Mouse (Mus musculus): ENCODE data around the gene Smarcd3. TPM values are rescaled to one million over a fixed set of nuclear protein-coding genes. Genes with fewer than 3 reads are reported as not detected.

Smarcd3 gene
- polyA plus RNA-seq, 1 experiment from 2014 or later: 41.1 TPM

DNA sequence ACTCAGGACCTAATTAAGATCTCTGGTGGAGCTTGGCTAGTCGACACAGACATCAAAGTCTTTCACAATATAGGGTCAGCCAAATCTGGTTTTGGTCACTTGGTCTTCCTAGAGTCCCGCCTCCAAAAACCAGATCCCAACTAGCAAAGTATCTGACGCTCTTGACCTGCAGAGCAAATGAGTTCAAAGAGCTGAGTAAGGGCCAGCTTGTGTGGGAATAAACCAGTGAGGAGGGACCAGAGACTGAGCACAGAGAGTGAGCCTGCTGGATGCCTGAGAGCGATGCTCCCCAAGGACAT, 560 bp upstream of the Smarcd3 start:
- H3K9ac ChIP-seq (ENCODE audit: low read depth, low read length): no peak overlapping the region
- 30% methylated on average over 4 of the region's 4 CpGs for WGBS
- H3K4me2 ChIP-seq (replicated peaks; ENCODE audit: low read depth, low read length): peak overlapping the region; percentile 61
- no peaks in the 10 kb centered on the region for H3K9me3 ChIP-seq (ENCODE audit: control insufficient read depth, low read length)
- H3K27me3 ChIP-seq (ENCODE audit: control insufficient read depth, insufficient read depth, low read length): no peaks in the 10 kb centered on the region
- peak overlapping the region; percentile 41; the same call in 1 of the 2 replicates for H3K4me3 ChIP-seq (ENCODE audit: low read length)
- H3K4me1 ChIP-seq (ENCODE audit: control insufficient read depth, insufficient read depth, low read length): peaks cover 8% of the 10 kb centered on the region
- no peaks in the 10 kb centered on the region for H3K36me3 ChIP-seq (ENCODE audit: control insufficient read depth, insufficient read depth, low read length)
- peak; percentile 28; the same call in 1 of the 2 replicates for ATAC-seq (ENCODE audit: low FRiP score, low TSS enrichment)
- H3K27ac ChIP-seq (ENCODE audit: low read depth, low read length): no peak overlapping the region

DNA sequence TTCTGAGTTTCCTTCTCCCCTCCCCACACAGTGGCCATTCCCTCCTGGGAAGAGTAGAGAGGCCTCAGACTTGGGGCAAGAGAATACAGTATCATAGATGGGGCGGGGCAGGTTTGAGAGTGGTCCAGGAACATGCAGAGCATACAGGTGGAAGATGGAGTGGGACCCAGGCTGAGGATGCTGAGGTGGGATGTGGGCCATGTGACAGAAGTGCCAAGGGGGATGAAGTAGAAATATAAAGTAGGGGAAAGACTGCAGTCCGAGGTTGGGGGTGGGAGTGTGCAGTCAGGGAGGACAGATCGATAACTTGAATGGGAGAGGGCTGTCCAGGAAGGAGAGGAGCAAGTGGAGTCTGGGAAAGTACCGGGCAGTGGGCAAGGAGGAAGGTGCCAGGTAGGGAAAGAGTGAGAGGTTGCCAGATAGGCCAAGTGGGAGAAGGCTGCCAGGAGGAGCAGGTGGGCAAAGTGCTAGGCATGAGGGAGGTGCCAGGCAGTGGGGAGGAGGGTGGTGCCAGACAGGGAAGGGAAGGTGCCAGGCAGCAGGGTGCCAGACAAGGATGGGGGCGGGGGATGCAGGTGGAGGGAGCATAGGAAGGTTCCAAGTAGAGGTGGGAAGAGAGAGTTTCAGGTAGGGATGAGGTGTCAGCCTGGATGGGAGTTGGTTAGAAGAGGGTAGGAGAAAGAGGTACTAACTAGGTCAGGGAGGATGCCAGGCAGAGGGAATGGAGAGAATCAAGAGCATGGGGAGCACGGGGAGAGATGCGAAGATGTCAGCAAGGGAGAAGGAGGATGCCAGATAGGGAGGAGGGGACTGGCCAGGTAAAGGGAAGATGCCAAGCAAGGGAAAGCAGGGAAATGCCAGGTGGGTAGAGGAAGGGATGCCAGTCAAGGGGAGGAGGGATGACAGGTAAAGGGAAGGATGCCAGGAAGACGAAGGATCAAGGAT, 898 bp downstream of the Smarcd3 start:
- Histone ChIP-seq H3K4me1 (ENCODE audit: control insufficient read depth, insufficient read depth, low read length) (peaks cover 8% of the 10 kb centered on the region), H3K4me2 (replicated peaks; ENCODE audit: low read depth, low read length) (peak overlapping the region; percentile 61), H3K9me3 (ENCODE audit: control insufficient read depth, low read length) (no peaks in the 10 kb centered on the region), H3K36me3 (ENCODE audit: control insufficient read depth, insufficient read depth, low read length) (no peaks in the 10 kb centered on the region), H3K27ac (ENCODE audit: low read depth, low read length) (no peak overlapping the region), H3K9ac (ENCODE audit: low read depth, low read length) (no peak overlapping the region), H3K27me3 (ENCODE audit: control insufficient read depth, insufficient read depth, low read length) (no peaks in the 10 kb centered on the region), H3K4me3 (ENCODE audit: low read length) (peak overlapping the region; percentile 41)
- no peak for ATAC-seq (ENCODE audit: low FRiP score, low TSS enrichment)
- 43% methylated on average over 8 of the region's 8 CpGs for WGBS

GRCm38 (mm10) chr5:24622386-24623040, 1.7 kb downstream of the Smarcd3 start:
- Histone ChIP-seq H3K9ac (ENCODE audit: low read depth, low read length) (no peak overlapping the region), H3K4me3 (ENCODE audit: low read length) (no peak overlapping the region), H3K27ac (ENCODE audit: low read depth, low read length) (no peak overlapping the region), H3K36me3 (ENCODE audit: control insufficient read depth, insufficient read depth, low read length) (no peaks in the 10 kb centered on the region), H3K4me2 (replicated peaks; ENCODE audit: low read depth, low read length) (no peak overlapping the region), H3K9me3 (ENCODE audit: control insufficient read depth, low read length) (no peaks in the 10 kb centered on the region), H3K27me3 (ENCODE audit: control insufficient read depth, insufficient read depth, low read length) (no peaks in the 10 kb centered on the region), H3K4me1 (ENCODE audit: control insufficient read depth, insufficient read depth, low read length) (peaks cover 8% of the 10 kb centered on the region)
- WGBS: 74% methylated on average over 7 of the region's 7 CpGs
- ATAC-seq (ENCODE audit: low FRiP score, low TSS enrichment): no peak

- Histone ChIP-seq H3K9ac (ENCODE audit: low read depth, low read length) (no peak overlapping the region), H3K27ac (ENCODE audit: low read depth, low read length) (no peak overlapping the region), H3K4me2 (replicated peaks; ENCODE audit: low read depth, low read length) (no peak overlapping the region), H3K4me1 (ENCODE audit: control insufficient read depth, insufficient read depth, low read length) (peaks cover 8% of the 10 kb centered on the region), H3K27me3 (ENCODE audit: control insufficient read depth, insufficient read depth, low read length) (no peaks in the 10 kb centered on the region), H3K36me3 (ENCODE audit: control insufficient read depth, insufficient read depth, low read length) (no peaks in the 10 kb centered on the region), H3K9me3 (ENCODE audit: control insufficient read depth, low read length) (no peaks in the 10 kb centered on the region), H3K4me3 (ENCODE audit: low read length) (no peak overlapping the region)
- ATAC-seq (ENCODE audit: low FRiP score, low TSS enrichment): no peak
- 65% methylated on average over 8 of the region's 8 CpGs for WGBS
These were observed 3.6 kb downstream of the Smarcd3 start for GRCm38 (mm10) chr5:24620626-24621025.

GRCm38 (mm10) chr5:24620116-24620515, 4.1 kb downstream of the Smarcd3 start:
- Histone ChIP-seq H3K27ac (ENCODE audit: low read depth, low read length) (no peak overlapping the region), H3K36me3 (ENCODE audit: control insufficient read depth, insufficient read depth, low read length) (no peaks in the 10 kb centered on the region), H3K9ac (ENCODE audit: low read depth, low read length) (no peak overlapping the region), H3K9me3 (ENCODE audit: control insufficient read depth, low read length) (no peaks in the 10 kb centered on the region), H3K27me3 (ENCODE audit: control insufficient read depth, insufficient read depth, low read length) (no peaks in the 10 kb centered on the region), H3K4me1 (ENCODE audit: control insufficient read depth, insufficient read depth, low read length) (peaks cover 8% of the 10 kb centered on the region), H3K4me2 (replicated peaks; ENCODE audit: low read depth, low read length) (no peak overlapping the region), H3K4me3 (ENCODE audit: low read length) (no peak overlapping the region)
- WGBS: 64% methylated on average over 8 of the region's 8 CpGs
- ATAC-seq (ENCODE audit: low FRiP score, low TSS enrichment): no peak

DNA sequence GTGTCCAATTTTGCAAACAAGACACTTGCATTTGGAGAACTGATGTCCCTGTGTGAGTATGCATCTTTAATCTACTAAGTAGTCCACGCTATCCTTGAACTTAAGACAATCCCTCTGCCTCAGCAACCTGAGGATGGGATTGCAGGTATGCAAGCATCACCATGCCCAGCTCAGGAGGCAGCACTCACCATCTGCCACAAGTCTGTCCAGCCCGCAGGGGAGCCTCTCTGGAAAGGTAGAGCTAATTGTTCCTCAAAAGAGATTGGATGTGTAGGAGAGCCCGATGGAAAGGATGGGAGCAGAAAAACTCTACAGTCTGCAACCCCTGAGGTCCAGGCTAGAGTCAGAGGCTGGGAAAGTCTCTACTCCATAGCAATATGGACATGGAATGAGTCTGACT, 5.3 kb downstream of the Smarcd3 start:
- no peaks in the 10 kb centered on the region; the same call in none of the 2 replicates for H3K4me1 ChIP-seq (ENCODE audit: control insufficient read depth, insufficient read depth, low read length)
- H3K9ac ChIP-seq (ENCODE audit: low read depth, low read length): no peak overlapping the region
- ATAC-seq (ENCODE audit: low FRiP score, low TSS enrichment): no peak
- no peaks in the 10 kb centered on the region for H3K27me3 ChIP-seq (ENCODE audit: control insufficient read depth, insufficient read depth, low read length)
- no peaks in the 10 kb centered on the region for H3K36me3 ChIP-seq (ENCODE audit: control insufficient read depth, insufficient read depth, low read length)
- no peak overlapping the region for H3K4me2 ChIP-seq (replicated peaks; ENCODE audit: low read depth, low read length)
- no peaks in the 10 kb centered on the region for H3K9me3 ChIP-seq (ENCODE audit: control insufficient read depth, low read length)
- 87% methylated on average over 3 of the region's 3 CpGs for WGBS
- H3K27ac ChIP-seq (ENCODE audit: low read depth, low read length): no peak overlapping the region
- H3K4me3 ChIP-seq (ENCODE audit: low read length): no peak overlapping the region

DNA sequence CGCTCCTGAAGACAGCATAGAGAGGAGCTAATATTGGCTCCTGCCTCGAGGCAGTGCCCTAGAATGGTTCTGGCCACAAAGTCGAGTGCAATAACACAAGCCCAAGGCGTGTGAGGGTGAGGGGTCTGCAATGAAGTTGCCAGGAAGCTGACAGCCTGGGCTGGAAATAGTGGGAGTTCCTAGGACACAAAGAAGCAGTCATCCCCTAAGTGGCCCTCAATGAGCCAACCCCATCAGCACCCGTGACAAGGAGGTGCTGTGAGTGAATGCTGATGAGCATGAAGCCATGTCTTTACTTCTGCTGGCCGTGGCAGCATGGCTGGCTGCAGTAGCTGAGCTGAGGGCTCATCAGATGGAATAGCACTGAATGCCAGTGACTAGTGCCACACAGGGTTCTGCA, 9.1 kb downstream of the Smarcd3 start:
- H3K4me1 ChIP-seq (ENCODE audit: control insufficient read depth, insufficient read depth, low read length): peaks cover 4% of the 10 kb centered on the region; the same call in 1 of the 2 replicates
- 61% methylated on average over 6 of the region's 6 CpGs for WGBS
- H3K4me3 ChIP-seq (ENCODE audit: low read length): no peak overlapping the region
- H3K27me3 ChIP-seq (ENCODE audit: control insufficient read depth, insufficient read depth, low read length): no peaks in the 10 kb centered on the region
- no peak for ATAC-seq (ENCODE audit: low FRiP score, low TSS enrichment)
- H3K27ac ChIP-seq (ENCODE audit: low read depth, low read length): no peak overlapping the region
- H3K4me2 ChIP-seq (replicated peaks; ENCODE audit: low read depth, low read length): no peak overlapping the region
- no peaks in the 10 kb centered on the region for H3K9me3 ChIP-seq (ENCODE audit: control insufficient read depth, low read length)
- H3K36me3 ChIP-seq (ENCODE audit: control insufficient read depth, insufficient read depth, low read length): no peaks in the 10 kb centered on the region
- no peak overlapping the region for H3K9ac ChIP-seq (ENCODE audit: low read depth, low read length)

DNA sequence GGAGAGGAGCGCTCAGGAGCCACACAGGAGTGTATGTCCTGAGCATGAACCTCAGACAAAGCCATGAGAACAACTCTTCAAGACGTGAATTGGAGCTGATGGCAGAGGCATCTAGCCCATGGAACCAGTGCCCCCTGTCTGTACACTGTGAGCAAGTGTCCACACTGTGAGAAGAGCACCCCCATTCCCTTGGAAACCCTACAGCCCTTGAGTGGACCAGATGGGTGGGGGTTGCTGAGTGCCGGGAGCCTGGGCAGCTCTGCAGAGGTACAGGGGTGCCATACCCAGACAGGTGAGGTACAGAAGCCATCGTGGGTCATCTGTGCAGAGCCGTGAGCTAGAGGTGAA, 11.9 kb downstream of the Smarcd3 start:
- H3K9me3 ChIP-seq (ENCODE audit: control insufficient read depth, low read length): no peaks in the 10 kb centered on the region
- ATAC-seq (ENCODE audit: low FRiP score, low TSS enrichment): no peak; the same call in 1 of the 2 replicates
- no peak overlapping the region for H3K4me2 ChIP-seq (replicated peaks; ENCODE audit: low read depth, low read length)
- no peak overlapping the region for H3K27ac ChIP-seq (ENCODE audit: low read depth, low read length)
- H3K27me3 ChIP-seq (ENCODE audit: control insufficient read depth, insufficient read depth, low read length): no peaks in the 10 kb centered on the region
- H3K36me3 ChIP-seq (ENCODE audit: control insufficient read depth, insufficient read depth, low read length): no peaks in the 10 kb centered on the region
- H3K9ac ChIP-seq (ENCODE audit: low read depth, low read length): no peak overlapping the region
- 68% methylated on average over 5 of the region's 5 CpGs for WGBS
- H3K4me1 ChIP-seq (ENCODE audit: control insufficient read depth, insufficient read depth, low read length): 0 out of 2 replicates have a peak, but pooled peaks cover 4% of the 10 kb centered on the region
- H3K4me3 ChIP-seq (ENCODE audit: low read length): no peak overlapping the region

Measured in kidney, embryonic 14.5 days (tissue).